Mouse (Mus musculus) right cerebral cortex, postnatal 10 days (tissue): ENCODE results near the gene Parp16.

Experiments used
- DNase-seq, 2 experiments: peaks; one replicate each; pipeline ENCODE4 v3.0.0; 2021; ENCODE audit warnings: low spot score in 2 of 2

Gene Parp16

GRCm38 (mm10) chr9:65195053-65195452 lies at the start of gene Parp16:
Gene Parp16 (plus strand): TSS chr9:65195353.
- no peak for DNase-seq

GRCm38 (mm10) chr9:65146001-65146400 lies 49.2 kb upstream of the Parp16 start:
- no peak for DNase-seq

GRCm38 (mm10) chr9:65148507-65148906 lies 46.6 kb upstream of the Parp16 start:
- DNase-seq = no peak

- no peak for DNase-seq
These were observed 42.3 kb upstream of the Parp16 start for GRCm38 (mm10) chr9:65152711-65153330.

GRCm38 (mm10) chr9:65153331-65153711 lies 41.8 kb upstream of the Parp16 start:
- no peak for DNase-seq

GRCm38 (mm10) chr9:65154692-65155455 lies 40.3 kb upstream of the Parp16 start:
- no peak for DNase-seq

GRCm38 (mm10) chr9:65156604-65157003 lies 38.5 kb upstream of the Parp16 start:
- no peak for DNase-seq

GRCm38 (mm10) chr9:65157631-65158030 lies 37.5 kb upstream of the Parp16 start:
- no peak for DNase-seq

GRCm38 (mm10) chr9:65161188-65161587 lies 34.0 kb upstream of the Parp16 start:
- DNase-seq = no peak

- DNase-seq = no peak
These were observed 33.3 kb upstream of the Parp16 start for GRCm38 (mm10) chr9:65161881-65162280.

GRCm38 (mm10) chr9:65162711-65163639 lies 32.2 kb upstream of the Parp16 start:
- peak; percentile 66 to 69 for DNase-seq

GRCm38 (mm10) chr9:65164870-65165269 lies 30.3 kb upstream of the Parp16 start:
- no peak for DNase-seq

- no peak for DNase-seq
These were observed 28.8 kb upstream of the Parp16 start for GRCm38 (mm10) chr9:65166386-65166785.

GRCm38 (mm10) chr9:65168534-65168933 lies 26.6 kb upstream of the Parp16 start:
- DNase-seq = no peak

GRCm38 (mm10) chr9:65168952-65169351 lies 26.2 kb upstream of the Parp16 start:
- DNase-seq = no peak

- no peak for DNase-seq
These were observed 22.5 kb upstream of the Parp16 start for GRCm38 (mm10) chr9:65172654-65173053.

- DNase-seq = no peak
These were observed 19.8 kb upstream of the Parp16 start for GRCm38 (mm10) chr9:65175234-65175938.

- peak; percentile 61 to 68 for DNase-seq
These were observed 18.9 kb upstream of the Parp16 start for GRCm38 (mm10) chr9:65175939-65176871.

- no peak for DNase-seq
These were observed 17.7 kb upstream of the Parp16 start for GRCm38 (mm10) chr9:65177497-65177896.

GRCm38 (mm10) chr9:65177912-65178311 lies 17.2 kb upstream of the Parp16 start:
- DNase-seq = no peak
